Mouse (Mus musculus) forebrain, embryonic 10.5 days (tissue): ENCODE data around the gene Prg4. TPM values are rescaled to one million over a fixed set of nuclear protein-coding genes. Genes with fewer than 3 reads are reported as not detected.

ENCODE experiments used
- polyA plus RNA-seq: library from polyadenylated mRNA; unstranded; fragments of >200 nt; fragmentation: Nextera tagmentation; extraction: Ambion mirVana; gene quantifications from 2 replicates; pipeline ENCODE4 v1.2.1, GENCODE M21; 2016

Gene Prg4
- polyA plus RNA-seq, 1 experiment from 2014 or later, result 0.56 TPM

Other genes with a start within 250 kb of the Prg4 start
- not detected in 2 replicates for gene Pdc, start 146.7 kb downstream of the Prg4 start, polyA plus RNA-seq
- gene Tpr, start 73.3 kb downstream of the Prg4 start, polyA plus RNA-seq, result 178 and 181 TPM in 2 replicates
- 26.6 and 28.1 TPM in 2 replicates for gene Odr4, start 73.1 kb downstream of the Prg4 start, polyA plus RNA-seq